Mouse (Mus musculus): ENCODE data around the gene Cog1.

Gene Cog1

DNA sequence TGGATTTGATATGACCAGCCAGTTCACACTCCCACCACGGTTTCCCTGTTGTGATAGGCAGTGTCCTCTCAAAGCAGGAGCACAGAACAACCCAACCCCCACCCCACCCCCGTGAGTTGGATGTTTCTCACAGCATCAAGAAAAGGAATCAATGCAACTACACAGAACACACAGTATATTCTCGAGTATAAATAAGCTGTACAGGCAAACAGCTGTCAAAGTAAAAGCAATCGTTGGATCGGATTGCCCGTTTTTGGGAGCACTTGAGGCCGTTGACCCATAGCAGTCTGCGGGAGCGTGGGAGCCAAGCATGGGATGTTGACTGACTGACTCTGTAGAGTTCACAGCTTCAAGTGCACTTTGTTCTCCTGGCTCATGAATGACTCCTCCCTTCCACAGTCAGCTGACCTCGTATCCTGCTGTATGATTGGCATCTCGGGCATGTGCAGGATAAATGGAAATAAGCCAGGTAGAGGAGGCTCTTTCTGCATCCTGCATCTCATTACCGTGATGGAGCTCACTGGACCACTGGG is 49.1 kb downstream of the Cog1 start:
- no peak for DNase-seq (ENCODE audit: low read depth in 2 of 2, low spot score in 2 of 2)

- DNase-seq (ENCODE audit: low read depth in 2 of 2, low spot score in 2 of 2), result no peak
Observed at GRCm38 (mm10) chr11:113699643-113700042, 50.7 kb downstream of the Cog1 start.

DNA sequence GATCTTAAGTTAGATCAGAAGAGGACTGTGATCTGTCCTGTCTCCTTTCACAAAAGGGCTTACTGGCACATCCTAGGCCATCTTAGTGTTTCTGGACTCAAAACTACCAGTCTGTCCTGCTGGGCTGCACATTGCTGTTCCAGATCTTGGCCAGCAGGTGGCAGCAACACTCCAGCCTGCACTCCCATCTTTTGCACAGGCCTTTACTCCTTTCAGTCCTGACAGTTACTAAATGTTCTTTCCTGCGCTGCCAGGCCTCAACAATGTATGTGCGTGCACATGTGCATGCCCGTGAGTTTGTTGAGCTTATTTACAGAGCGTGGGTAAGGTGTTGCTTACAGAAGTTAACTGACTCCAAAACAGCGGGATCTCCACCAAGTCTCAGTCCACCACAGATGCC is 54.8 kb downstream of the Cog1 start:
- peak; percentile 63 to 67 for DNase-seq (ENCODE audit: low read depth in 2 of 2, low spot score in 2 of 2)

DNA sequence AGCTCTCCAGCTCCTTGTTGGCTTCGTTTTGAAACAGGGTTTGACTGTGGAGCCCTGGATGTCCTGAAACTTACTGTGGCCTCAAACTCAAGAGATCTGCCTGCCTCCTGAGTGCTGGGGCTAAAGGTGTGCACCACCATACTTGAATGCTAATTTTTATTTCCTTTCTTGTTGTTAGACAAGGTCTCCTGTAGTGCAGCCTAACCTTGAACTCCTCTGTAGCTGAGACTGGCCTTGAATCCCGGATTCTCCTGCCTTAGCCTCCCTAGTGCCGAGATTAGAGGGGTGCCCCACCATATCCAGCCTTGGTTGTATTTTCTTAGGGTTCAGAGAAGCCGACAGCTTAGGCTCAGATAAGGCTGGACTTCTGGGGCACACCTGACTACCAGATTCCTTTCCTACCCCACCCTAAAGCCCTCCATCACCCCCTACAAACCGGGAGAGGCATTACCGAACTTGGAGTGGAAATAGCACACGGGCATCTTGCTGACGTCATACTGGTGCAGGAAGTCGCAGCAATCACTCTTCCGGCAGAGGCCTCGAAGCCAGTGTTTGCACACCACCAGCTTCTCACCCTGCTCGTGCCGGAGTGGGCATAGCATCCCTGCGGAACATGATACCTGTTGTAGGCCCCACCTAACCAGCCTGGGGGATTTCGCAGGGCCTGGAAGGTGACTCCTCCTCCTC is 57.1 kb downstream of the Cog1 start:
- no peak for DNase-seq (ENCODE audit: low read depth in 2 of 2, low spot score in 2 of 2)

DNA sequence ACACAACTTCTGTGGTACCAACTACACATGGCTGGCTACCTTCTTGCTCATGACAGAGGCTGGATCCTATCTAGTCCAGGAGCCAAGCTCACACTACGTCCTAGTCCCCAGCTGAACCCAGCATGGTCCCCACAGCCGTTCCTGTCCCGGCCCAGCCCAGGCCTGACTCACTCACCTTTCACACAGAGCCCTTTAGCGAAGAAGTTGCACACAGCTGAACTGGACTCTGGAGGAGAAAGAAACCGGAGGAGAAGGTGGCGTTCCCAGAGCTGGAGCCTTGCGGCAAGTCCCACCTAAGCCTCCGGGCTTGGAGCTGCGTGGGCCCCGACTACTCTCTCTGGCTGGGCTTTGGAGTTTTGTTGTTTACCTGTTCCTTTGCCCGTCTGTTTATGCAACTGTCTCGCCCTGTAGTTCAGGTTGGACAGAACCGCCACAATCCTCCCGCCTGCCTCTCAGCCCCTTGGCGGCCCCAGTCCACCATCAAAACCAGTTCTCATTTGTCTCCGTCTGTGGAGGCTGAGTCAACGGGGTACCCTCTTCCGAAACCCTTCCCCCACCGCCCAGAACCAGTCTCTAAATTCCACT is 59.8 kb downstream of the Cog1 start:
- DNase-seq (ENCODE audit: low read depth in 2 of 2, low spot score in 2 of 2), result no peak

DNA sequence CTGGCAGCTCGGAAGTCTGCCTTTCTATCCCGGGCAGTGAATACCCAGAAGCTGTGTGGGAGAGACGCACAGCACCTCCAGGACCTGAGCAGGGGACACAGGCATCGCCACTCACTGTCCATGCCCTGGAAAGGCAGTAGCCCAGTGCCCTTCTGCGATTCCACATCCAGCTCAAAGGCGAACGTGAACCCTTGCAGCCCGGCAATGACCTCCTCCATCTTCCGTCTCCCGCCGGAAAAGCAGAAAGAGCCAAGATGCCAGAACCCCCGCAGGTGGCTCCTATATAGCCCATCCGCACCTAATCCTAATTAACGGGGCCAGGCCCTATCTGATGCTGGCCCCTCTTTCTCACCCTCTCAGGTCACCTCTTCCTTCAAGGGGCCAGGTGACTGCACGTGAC is 60.3 kb downstream of the Cog1 start:
- no peak for DNase-seq (ENCODE audit: low read depth in 2 of 2, low spot score in 2 of 2)

GRCm38 (mm10) chr11:113709731-113710256 is 60.8 kb downstream of the Cog1 start, which contains the start of gene Cpsf4l:
Gene Cpsf4l, minus strand, starts transcription at chr11:113710017.
- DNase-seq (ENCODE audit: low read depth in 2 of 2, low spot score in 2 of 2), result no peak

GRCm38 (mm10) chr11:113710257-113710777 is 61.3 kb downstream of the Cog1 start:
- DNase-seq (ENCODE audit: low read depth in 2 of 2, low spot score in 2 of 2), result no peak

DNA sequence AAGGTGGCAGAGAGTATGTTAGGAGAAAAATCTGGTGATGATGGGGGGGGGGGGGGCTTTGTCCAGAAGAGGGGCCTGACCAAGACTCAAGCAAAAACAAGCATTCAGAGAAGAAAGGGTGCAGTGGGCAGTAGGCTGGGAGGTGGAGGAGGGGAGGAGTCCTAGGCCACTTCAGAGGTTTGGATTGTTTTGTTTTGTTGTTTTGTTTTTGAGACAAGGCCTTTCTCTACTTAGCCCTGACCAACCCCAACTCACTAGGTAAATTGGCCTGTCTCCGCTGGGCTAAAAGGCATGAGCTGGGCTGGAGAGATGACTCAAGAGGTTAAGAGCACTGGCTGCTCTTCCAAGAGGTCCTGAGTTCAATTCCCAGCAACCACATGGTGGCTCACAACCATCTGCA is 62.1 kb downstream of the Cog1 start:
- no peak for DNase-seq (ENCODE audit: low read depth in 2 of 2, low spot score in 2 of 2)

DNA sequence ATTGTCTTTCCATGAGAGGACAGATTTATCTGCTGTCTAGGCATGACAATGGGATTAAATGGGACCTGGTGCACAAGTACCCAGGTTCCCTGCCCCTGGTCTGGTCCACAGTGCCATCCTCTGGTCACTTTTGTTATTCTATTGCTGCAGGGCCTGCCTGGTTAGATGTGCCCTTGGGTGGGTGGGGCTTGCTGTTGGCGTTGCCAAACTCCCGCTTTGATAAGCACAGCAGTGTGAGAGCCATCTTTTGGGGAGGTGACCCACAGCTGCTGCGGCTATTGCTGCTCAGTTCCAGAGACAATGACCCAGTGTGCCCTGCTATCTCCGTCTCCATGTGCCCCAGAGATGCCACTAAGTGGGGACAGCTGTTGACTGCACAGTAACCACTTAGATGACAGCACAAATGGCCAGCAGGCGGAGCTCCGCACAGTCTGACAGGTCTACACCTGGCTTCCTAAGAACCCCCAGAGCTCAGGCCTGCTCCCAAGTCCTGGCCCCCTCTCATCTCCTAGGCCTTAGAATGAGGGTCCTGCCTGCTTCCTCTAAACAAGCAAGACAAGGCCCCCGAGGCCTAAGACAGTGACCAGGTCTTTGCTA is 66.2 kb downstream of the Cog1 start:
- DNase-seq (ENCODE audit: low read depth in 2 of 2, low spot score in 2 of 2), result no peak

DNA sequence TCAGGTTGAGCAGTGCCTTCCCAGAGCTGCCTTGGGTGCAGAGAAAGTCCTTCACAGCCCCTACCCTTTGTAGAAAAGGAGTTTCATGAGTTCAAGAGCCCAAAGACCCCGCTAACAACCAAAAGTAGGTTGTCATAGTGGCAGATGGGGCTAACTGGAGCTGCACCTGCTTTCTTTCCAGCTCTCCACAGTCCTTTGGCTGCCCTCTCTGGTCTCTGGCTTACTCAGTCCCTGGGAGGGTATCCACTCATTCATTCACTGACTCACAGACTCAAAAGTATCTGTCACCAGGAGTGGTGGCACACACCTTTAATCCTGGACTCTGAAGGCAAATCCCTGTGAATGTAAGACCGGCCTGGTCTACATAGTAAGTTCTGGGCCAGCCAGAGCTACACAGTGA is 67.2 kb downstream of the Cog1 start:
- no peak for DNase-seq (ENCODE audit: low read depth in 2 of 2, low spot score in 2 of 2)
